Mouse (Mus musculus) MN1 (cell line): Measurements from ENCODE around the gene Gm8011.
"Not testable (repeated sequence)": the region's sequence is repeated elsewhere in the genome, so short reads cannot be mapped to it uniquely, and the experiment has no call there.

Experiments
- DNase-seq: peaks from one replicate; pipeline ENCODE4 v3.0.0-alpha.2; 2016; ENCODE audit warnings: low spot score

The Gm8011 gene

GRCm38 (mm10) chr14:42463581-42463980 lies at the start of gene Gm8011:
Gene Gm8011 (plus strand): TSS chr14:42463881.
- not testable (repeated sequence) for DNase-seq

GRCm38 (mm10) chr14:42439573-42439972 lies 24.1 kb upstream of the Gm8011 start, which contains the start of gene Gm8005:
Gene Gm8005 (minus strand): TSS chr14:42439673.
- not testable (repeated sequence) for DNase-seq

GRCm38 (mm10) chr14:42502249-42502648 lies 38.6 kb downstream of the Gm8011 start, which contains the start of gene Gm8020:
Gene Gm8020 (minus strand): TSS chr14:42502349.
- DNase-seq = not testable (repeated sequence)
